Mouse (Mus musculus): ENCODE results near the gene Gm4969. TPM values are rescaled to one million over a fixed set of nuclear protein-coding genes. Genes with fewer than 3 reads are reported as not detected.
A peak's percentile ranks its signal among the peaks of the same experiment; 100 is the strongest.

The Gm4969 gene
- total and polyA plus RNA-seq, 3 experiments: not detected

- TF ChIP-seq KAT2A (conservative IDR thresholded peaks at IDR 0.05; ENCODE audit: low read depth, low read length): peak; percentile 98
- TF ChIP-seq NRF1 (IDR thresholded peaks at IDR 0.05; ENCODE audit: insufficient read depth, low read depth, low read length, poor library complexity, severe bottlenecking): peak; percentile 77
- no peak for TF ChIP-seq USF1 (IDR thresholded peaks at IDR 0.05; ENCODE audit: low read depth, low read length)
- TF ChIP-seq SIN3A (IDR thresholded peaks at IDR 0.05; ENCODE audit: low read length): peak; percentile 99
- TF ChIP-seq RCOR1 (IDR thresholded peaks at IDR 0.05; ENCODE audit: low read depth, low read length): no peak
- TF ChIP-seq MYC (IDR thresholded peaks at IDR 0.05; ENCODE audit: low read depth, low read length): no peak
- peak; percentile 76 for TF ChIP-seq MXI1 (IDR thresholded peaks at IDR 0.05; ENCODE audit: low read depth, low read length)
- no peak for TF ChIP-seq USF2 (IDR thresholded peaks at IDR 0.05; ENCODE audit: borderline replicate concordance in 1 of 2, insufficient read depth in 1 of 2, low read depth in 1 of 2, low read length in 2 of 2)
- peak; percentile 90 for TF ChIP-seq NELFE (IDR thresholded peaks at IDR 0.05; ENCODE audit: low read depth, low read length)
- TF ChIP-seq ZKSCAN1 (IDR thresholded peaks at IDR 0.05; ENCODE audit: low read depth, low read length): no peak
- no peak for TF ChIP-seq ZNF384 (IDR thresholded peaks at IDR 0.05; ENCODE audit: low read depth, low read length)
- TF ChIP-seq BHLHE40 (IDR thresholded peaks at IDR 0.05; ENCODE audit: borderline replicate concordance, low read depth, low read length): no peak
- no peak for TF ChIP-seq UBTF (IDR thresholded peaks at IDR 0.05; ENCODE audit: borderline replicate concordance, insufficient read depth, low read depth, low read length)
- TF ChIP-seq MAFK (IDR thresholded peaks at IDR 0.05; ENCODE audit: borderline replicate concordance, low read depth, low read length): no peak
- TF ChIP-seq CTCF (IDR thresholded peaks at IDR 0.05 in 2 of 3, conservative IDR thresholded peaks at IDR 0.05 in 1 of 3; ENCODE audit: control insufficient read depth in 1 of 3, insufficient read depth in 1 of 3, low read depth in 2 of 3, low read length in 3 of 3, poor library complexity in 1 of 3, severe bottlenecking in 1 of 3): no peak
- peak; percentile 87 for TF ChIP-seq ZMIZ1 (IDR thresholded peaks at IDR 0.05; ENCODE audit: low read depth, low read length)
- TF ChIP-seq RAD21 (IDR thresholded peaks at IDR 0.05; ENCODE audit: low read depth, low read length): no peak
- TF ChIP-seq ZC3H11A (IDR thresholded peaks at IDR 0.05; ENCODE audit: low read depth, low read length): no peak
- TF ChIP-seq TCF12 (IDR thresholded peaks at IDR 0.05; ENCODE audit: low read depth, low read length): peak; percentile 61; the same call in 1 of the 2 replicates
- no peak for TF ChIP-seq GABPA (IDR thresholded peaks at IDR 0.05; ENCODE audit: low read depth, low read length)
- TF ChIP-seq TBP (IDR thresholded peaks at IDR 0.05; ENCODE audit: low read depth, low read length): 0 out of 2 replicates have a peak, but pooled peaks have one; percentile 23
Observed at GRCm38 (mm10) chr7:19119631-19120429, 1.7 kb upstream of the Gm4969 start, which contains the start of gene Fbxo46 (continued).

GRCm38 (mm10) chr7:19119083-19119482, 915 bp upstream of the Gm4969 start:
- Histone ChIP-seq H3K9me3 (replicated peaks; ENCODE audit: insufficient read depth, low read length) (no peaks in the 10 kb centered on the region), H3K79me2 (ENCODE audit: control insufficient read depth, insufficient read depth, low read length, poor library complexity) (peaks cover 16% of the 10 kb centered on the region), H3K27ac (ENCODE audit: control insufficient read depth, low read depth, low read length) (no peak overlapping the region), H3K4me3 (ENCODE audit: control insufficient read depth in 1 of 2, insufficient read depth in 1 of 2, low read depth in 2 of 2, low read length in 2 of 2) (peak overlapping the region in 1 of 2 experiments; percentile 23; a peak in 2 of 4 replicates), H3K9ac (ENCODE audit: control insufficient read depth, low read depth, low read length, poor library complexity, severe bottlenecking) (0 out of 2 replicates have a peak overlapping the region, but pooled peaks have one; percentile 22), H3K27me3 (ENCODE audit: control insufficient read depth in 1 of 2, insufficient read depth in 2 of 2, low read length in 2 of 2) (no peaks in the 10 kb centered on the region), H3K4me1 (ENCODE audit: control insufficient read depth in 1 of 2, insufficient read depth in 2 of 2, low read length in 2 of 2) (peaks cover 2 to 9% of the 10 kb centered on the region in 2 experiments; a peak in 3 of 4 replicates), H3K36me3 (ENCODE audit: control insufficient read depth in 1 of 2, insufficient read depth in 2 of 2, low read length in 2 of 2) (peaks cover 0 to 11% of the 10 kb centered on the region in 2 experiments; a peak in 2 of 4 replicates)
- no peak for DNase-seq (ENCODE audit: low read depth, low spot score)
- TF ChIP-seq MAFK (IDR thresholded peaks at IDR 0.05; ENCODE audit: borderline replicate concordance, low read depth, low read length): no peak
- TF ChIP-seq MYC (IDR thresholded peaks at IDR 0.05; ENCODE audit: low read depth, low read length): no peak
- no peak for TF ChIP-seq TCF12 (IDR thresholded peaks at IDR 0.05; ENCODE audit: low read depth, low read length)
